Mouse (Mus musculus) fibroblast of lung, adult 2 months (primary cell): ENCODE measurements around the gene Tatdn2.

Experiments
- DNase-seq: peaks from one replicate; pipeline ENCODE4 v3.0.0-alpha.2; 2011; ENCODE audit warnings: low read depth

The Tatdn2 gene

DNA sequence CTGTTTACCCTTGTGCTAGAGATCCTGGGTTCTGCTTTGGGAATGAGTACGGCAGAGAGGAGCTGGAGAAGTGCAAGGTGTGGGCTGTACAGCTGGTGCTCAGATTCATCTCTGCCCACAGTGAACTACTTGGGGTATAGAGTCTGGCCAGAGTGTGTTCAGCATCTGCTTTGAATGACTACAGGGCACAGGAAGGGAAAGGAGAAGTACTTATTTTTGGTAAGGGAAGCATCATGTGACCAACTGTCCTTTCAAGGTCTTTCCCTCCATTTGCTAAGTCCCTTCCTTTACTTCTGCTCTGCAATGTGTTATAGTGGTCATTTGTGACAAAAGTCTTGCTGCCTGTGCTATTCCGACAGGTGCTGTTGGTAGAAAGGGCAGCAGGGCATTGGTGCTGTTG lies 17.4 kb downstream of the Tatdn2 start:
- DNase-seq: no peak

DNA sequence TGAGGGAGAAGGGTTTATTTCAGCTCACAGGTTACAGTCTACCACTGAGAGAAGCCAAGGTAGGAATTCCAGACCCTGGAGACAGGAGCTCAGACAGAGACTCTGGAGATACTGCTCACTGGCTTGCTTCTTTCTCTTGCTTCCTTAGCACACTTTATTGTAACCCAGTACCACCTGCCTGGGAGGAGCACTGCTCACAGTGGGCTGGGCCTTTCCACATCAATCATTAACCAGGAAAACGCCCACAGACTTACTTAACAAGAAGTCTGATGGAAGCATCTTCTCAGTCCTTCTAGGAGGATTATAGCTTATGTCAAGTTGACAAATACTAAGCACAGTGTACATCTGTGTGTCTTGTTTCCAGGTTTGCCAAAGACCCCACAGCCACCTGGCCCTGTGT lies 17.9 kb downstream of the Tatdn2 start:
- DNase-seq: no peak

DNA sequence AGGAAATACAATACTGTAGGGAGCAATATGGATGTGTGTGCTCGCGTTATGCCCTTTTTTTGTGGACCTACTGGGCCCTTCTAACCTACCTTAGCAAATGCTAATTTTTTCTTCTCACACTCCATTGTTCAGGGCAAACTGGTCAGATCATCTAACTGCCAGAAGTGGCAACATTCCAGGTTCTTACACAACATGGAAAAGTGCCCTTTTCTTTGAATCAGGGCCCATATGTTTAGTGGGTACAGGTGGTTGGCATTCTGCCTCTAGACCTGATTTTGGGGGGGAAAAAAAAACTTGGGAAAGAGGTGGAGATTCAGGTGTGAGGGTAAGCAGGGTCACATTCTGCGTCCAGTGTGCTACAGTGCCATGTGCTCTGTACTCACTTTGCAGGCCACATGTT lies 20.7 kb downstream of the Tatdn2 start:
- DNase-seq: no peak

DNA sequence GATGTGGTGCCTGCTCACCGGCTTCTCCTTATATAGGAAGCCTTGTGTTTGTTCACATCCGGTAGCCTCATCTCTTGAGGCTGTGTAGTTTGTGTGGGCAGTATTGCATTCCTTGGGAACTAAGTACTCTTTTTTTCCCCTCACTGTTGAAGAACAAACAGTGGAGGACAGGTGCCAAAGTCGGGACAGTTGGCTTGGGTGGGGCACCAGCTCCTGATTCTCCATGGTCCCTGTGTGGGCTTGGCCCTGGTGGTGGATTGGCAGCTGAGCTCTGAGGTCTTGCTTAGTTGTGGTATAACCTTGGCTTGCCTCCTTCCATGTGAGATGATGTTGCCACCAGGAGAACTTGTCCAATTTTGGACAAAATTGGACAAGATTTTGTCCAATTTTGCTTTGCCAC lies 23.0 kb downstream of the Tatdn2 start, which contains the start of gene Ghrl:
Gene Ghrl, minus strand, starts transcription at position 3 of the 400 bp plus-strand sequence.
- no peak for DNase-seq

DNA sequence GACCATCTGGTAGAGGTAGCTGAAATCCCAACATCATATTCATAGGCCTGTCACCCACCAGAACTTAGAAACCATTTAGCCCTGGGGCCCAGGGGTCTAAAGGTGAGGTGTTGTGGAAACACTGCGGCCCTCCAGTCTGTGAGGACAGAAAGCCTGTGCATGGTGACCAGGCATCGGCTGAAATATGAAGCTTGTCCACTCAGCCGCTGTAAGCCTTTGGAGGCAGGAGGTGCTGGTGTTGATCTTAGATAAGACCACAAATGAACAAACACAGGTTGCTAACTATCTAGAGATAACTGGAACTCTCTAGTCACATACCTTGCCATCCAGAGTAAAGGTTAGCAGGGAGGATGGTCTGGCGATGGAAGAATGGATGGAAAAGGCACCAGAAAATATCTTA lies 24.2 kb downstream of the Tatdn2 start:
- no peak for DNase-seq

DNA sequence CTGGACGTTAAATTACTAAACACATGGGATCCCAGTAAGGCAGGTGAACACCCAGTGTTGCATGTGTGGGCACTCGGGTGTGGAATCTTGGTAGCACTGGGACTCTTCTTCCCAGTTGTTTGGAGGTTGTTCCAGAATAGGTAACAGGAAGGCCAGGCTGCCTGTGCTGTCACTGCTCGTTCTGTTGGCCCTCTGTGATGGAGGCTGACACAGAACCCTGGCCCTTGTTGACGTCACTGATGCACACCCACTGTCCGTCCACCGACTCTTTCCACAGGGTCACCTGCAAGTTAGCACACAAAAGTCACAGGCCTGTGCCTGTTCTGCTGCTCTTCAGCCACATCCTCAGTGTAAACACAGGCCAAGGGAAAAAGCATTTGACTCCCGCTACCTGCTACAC lies 31.3 kb downstream of the Tatdn2 start:
- DNase-seq: no peak

DNA sequence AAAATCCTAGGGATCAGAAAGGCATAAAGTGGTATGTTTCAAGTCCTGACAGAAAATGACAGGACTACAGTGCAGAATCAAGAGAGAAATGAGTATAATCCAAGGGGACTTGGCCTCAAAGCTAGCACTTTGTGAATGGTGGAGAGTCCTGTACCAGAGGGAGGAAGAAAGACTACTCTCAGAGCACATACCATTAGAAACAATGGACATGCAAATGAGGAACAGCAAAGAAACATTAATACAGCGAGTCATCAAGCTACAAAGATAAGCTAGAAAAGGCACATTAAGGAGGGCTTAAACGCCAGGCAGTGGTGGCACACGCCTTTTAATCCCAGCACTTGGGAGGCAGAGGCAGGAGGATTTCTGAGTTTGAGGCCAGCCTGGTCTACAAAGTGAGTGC lies 34.4 kb downstream of the Tatdn2 start:
- DNase-seq: no peak

DNA sequence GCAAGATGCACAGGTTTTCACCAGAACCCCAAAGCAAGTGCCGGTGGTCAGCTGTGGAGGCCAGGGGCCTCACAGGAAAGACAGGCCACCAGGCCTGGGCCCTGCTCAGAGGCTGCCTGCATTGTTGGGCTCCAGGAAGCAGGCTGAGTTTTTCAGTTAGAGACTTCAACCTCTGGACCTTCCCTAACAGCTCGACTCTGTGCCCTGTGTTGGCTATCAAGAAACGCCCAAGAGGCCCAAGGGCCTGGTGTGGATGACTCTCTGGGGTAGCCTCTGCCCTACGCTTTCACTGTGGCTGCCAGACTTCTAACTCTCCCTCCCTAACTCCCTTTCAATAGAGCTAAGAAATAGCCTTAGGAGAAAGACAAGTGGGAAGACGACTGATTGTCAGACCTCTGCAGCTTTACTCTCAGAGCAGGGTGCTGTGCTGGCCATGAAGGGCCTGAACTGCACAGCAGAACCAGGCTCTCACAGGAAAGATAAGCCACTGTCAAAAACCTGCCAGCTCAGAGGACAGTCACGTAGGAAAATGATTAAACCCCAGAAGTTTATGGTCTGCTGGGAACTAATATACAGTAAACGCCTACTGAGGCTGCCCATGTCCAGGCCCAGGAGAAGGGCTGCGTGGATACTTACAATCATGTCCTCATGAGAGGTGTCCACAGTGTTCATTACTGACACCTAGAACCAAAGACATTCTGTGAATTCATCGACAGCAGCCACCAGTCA lies 40.6 kb downstream of the Tatdn2 start:
- no peak for DNase-seq

DNA sequence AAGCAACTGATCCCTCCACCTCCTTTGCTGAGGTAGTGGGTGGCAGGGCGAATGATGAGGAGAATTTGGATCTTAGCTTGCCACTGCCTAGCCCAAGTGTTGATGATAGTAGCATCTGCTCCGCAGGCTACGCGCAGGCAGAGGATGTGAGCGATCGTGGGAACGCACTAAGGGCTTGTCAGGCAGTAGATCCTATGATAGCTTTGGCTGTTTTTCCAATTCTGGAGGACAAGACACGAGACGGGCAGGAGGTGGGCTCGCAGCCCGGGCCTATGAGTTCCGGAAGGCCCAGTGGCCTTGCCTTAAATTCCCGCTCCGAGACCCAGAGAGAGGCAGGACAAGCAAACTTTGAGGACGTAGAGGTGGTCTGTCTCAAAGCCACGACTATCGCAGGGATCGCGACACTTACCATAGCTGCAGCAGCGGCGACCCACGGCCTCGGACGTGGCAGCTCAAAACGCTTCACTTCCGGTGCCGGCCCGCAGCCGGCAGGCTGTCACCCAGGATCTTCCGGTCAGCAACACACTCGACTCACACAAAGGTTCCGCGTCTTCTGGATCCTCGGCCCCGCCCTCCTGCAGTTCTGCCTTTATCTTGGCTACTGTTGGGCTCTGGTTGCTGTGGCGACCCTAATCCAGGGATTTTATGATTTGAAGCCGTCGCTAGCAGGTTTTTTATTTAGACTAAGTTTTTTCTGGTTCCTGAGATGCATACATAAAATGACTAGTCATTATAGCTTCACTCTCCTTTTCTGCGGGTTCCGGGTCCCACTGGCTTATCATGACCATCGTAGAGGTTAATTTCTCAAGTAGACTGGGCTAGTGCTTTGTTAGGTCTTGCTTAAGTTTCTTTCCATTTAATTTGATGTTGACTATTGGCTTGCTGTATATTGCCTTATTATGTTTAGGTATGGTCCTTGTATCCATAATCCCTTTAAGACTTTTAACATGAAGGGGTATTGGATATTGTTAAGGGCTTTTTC lies 43.7 kb downstream of the Tatdn2 start, which contains the start of gene Sec13:
Gene Sec13, minus strand, starts transcription at position 508 of the 982 bp plus-strand sequence.
- DNase-seq: peak; percentile 46

DNA sequence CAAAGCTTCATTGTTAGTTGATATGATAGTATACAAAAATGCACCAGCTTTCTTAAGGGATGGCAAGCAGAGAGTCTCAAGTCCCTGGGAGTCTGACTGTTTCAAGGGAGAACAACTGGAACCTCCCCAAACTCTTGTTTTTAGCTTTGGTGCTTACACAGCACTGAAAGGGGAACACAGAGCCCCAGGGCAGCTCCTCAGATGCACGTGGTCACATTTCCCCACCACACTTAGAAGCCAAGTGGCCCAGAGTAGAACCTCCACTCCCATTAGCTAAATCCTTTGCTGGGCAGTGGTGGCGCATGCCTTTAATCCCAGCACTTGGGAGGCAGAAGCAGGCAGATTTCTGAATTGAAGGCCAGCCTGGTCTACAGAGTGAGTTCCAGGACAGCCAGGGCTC lies 44.6 kb downstream of the Tatdn2 start:
- no peak for DNase-seq

DNA sequence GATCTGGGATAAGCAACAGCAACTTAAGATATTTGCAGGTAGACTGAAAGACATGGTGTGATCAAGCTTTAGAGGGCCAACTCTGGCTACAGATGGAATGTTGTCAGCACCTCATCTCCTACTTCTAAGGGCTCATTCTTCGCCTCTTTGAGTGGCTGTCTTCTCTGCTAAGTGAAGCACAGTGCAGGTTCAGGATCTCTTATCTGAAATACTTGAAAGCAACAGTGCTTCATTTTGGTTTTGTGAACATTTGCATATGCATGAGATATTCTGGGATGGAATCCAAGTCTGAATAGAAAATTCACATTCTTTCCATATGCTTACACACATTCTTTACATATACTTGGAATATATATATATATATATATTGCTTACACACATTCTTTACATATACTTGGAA lies 45.5 kb downstream of the Tatdn2 start:
- DNase-seq: no peak

DNA sequence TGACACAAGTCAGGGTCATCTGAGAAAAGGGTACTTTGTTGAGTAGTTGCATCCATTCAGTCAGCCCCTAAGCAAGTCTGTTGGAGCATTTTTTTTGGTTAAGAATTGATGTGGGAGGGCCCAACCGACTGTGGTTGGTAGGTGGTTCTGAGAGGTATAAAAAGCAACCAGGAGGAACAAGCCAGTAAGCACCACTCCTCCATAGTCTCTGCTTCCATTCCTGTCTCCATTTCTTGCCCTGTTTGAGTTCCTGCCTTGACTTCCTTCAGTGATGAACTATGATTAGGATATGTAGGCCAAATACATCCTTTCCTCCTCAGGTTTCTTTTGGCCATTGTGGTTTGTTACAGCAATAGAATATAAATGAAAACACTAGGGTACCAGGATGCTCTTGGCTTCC lies 46.3 kb downstream of the Tatdn2 start:
- DNase-seq: no peak

DNA sequence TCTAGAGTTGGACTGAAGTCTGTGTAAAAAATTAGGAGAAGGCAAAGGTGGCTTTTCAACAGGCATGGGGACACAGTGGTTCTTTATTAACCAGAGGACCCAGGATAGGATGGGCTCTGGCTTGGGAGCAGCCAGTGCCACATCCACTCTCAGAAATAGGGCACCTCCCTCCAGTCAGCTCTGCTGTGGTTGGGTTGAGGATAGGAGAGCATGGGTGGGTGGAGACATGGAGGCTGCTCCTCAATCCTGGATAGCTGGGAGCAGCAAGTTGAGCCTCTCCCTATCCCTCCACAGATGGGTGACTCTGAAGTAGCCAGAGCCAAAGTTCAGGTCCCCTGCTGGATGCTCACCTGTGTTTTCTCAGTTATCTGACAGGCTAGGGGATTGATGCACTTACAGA lies 48.3 kb downstream of the Tatdn2 start:
- DNase-seq: no peak

DNA sequence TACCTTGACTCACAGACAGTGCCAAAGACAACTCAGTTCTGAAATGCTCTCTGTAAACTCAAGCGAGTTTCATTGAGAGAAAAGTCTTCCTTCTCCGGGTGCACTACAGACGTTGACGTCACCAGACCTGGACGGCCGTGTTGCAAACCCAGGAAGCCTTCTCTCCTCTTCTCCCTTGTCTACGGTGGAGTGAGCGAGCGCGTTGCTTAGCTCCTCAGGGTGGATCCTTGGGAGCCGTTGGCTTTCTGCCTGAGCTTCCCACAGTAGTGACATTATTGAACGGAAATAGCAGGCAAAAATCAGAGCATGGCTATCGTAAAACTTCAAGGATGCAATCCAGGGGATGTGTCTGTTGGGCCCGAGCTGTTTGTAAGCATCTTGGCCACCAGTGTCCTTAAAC lies 50.4 kb downstream of the Tatdn2 start:
- DNase-seq: no peak

DNA sequence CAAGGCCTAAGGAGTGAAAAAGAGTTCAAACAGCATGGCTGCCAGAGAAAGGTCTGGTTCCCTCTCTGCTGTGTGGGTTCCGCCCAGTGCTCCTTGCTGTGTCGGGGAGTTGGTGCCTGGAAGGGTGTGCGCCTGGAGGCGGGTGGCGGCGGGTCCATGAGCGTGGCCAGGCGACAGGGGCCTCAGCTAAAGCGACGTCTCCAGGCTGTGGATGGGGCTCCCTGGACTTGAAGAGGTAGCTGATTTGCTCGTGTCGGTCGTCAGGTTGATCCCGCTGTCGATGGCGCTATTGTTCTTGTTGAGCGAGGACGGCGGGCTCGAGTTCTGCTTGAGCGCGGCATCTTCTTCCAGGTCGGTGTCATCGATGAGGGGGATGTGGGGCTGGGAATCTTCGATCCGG lies 51.5 kb downstream of the Tatdn2 start:
- DNase-seq: no peak

DNA sequence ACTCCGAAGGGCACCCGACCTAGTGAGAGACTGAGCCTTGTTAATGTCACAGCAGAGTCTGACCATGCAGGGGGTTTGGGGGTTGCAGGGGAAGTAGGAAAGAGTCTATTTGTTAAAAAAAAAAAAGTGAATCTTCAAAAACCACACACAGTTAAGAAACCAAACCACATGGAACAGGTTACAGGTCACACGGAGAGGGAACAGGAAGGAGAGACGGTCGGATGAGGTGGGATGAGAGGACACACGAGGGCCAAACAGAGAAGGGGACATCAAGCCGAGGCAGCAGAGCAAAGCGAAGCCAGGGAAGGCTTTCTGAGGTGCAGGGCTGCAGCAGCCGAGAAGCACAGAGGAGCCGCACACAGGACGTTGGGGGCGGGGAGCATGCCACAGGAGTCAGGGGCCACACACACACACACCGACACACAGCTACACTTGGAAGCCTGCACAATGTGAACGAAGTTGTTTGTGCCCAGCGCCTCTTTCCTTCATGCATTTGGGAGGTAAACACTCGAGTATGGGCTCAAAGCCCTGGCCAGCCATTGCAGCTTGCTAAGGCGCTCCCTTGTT lies 52.4 kb downstream of the Tatdn2 start:
- DNase-seq: no peak
